Mouse (Mus musculus) limb, embryonic 12.5 days (tissue): ENCODE measurements around the gene Qtrt2. TPM values are rescaled to one million over a fixed set of nuclear protein-coding genes. Genes with fewer than 3 reads are reported as not detected.

Experiments
- ATAC-seq: fragments of 200-750 bp; cut with Nextera tagmentation; 2 replicates; pipeline ENCODE4 v1.8.0; 2017; ENCODE audit warnings: low read depth, moderate TSS enrichment; ENCODE audit not compliant: insufficient number of reproducible peaks, insufficient read depth, low FRiP score, low TSS enrichment
- H3K27ac ChIP-seq: fragments of 300-500 bp; sonication (generic); 2 replicates; pipeline ENCODE4 v1.5.1; 2016; ENCODE audit warnings: mild to moderate bottlenecking, moderate library complexity
- H3K27me3 ChIP-seq: fragments of 300-500 bp; sonication (generic); 2 replicates; pipeline ENCODE4 v1.6.1; 2016; ENCODE audit warnings: mild to moderate bottlenecking, moderate library complexity
- H3K36me3 ChIP-seq: fragments of 300-500 bp; sonication (generic); 2 replicates; pipeline ENCODE4 v1.6.1; 2016; ENCODE audit warnings: mild to moderate bottlenecking, moderate library complexity
- H3K4me1 ChIP-seq: fragments of 300-500 bp; sonication (generic); replicated peaks from 2 replicates; pipeline ENCODE4 v1.6.1; 2016
- H3K4me2 ChIP-seq: fragments of 300-500 bp; sonication (generic); 2 replicates; pipeline ENCODE4 v1.6.1; 2016; ENCODE audit warnings: mild to moderate bottlenecking, moderate library complexity
- H3K4me3 ChIP-seq: fragments of 300-500 bp; sonication (generic); replicated peaks from 2 replicates; pipeline ENCODE4 v1.5.1; 2016; ENCODE audit warnings: mild to moderate bottlenecking
- H3K9ac ChIP-seq: fragments of 300-500 bp; sonication (generic); replicated peaks from 2 replicates; pipeline ENCODE4 v1.6.1; 2016; ENCODE audit warnings: mild to moderate bottlenecking, moderate library complexity
- H3K9me3 ChIP-seq: fragments of 300-500 bp; sonication (generic); 2 replicates; pipeline ENCODE4 v1.6.1; 2016; ENCODE audit warnings: mild to moderate bottlenecking, moderate library complexity
- WGBS: fragments of 180-500 bp; shearing (Covaris S2); methylation state at CpG from one replicate; pipeline ENCODE4 v1.1.7; 2016; 5-methylcytosine and 5-hydroxymethylcytosine counted together
- polyA plus RNA-seq: library from polyadenylated mRNA; unstranded; fragments of >200 nt; fragmentation: Nextera tagmentation; extraction: Ambion mirVana; gene quantifications from 2 replicates; pipeline ENCODE4 v1.2.1, GENCODE M21; 2016

The Qtrt2 gene
- polyA plus RNA-seq, 1 experiment from 2014 or later: 32.1 TPM

- H3K4me1 ChIP-seq: peaks cover 6% of the 10 kb centered on the region
- H3K4me2 ChIP-seq: no peak overlapping the region
- no peaks in the 10 kb centered on the region for H3K27me3 ChIP-seq
- no peak overlapping the region for H3K27ac ChIP-seq
- ATAC-seq: no peak
- H3K9ac ChIP-seq: no peak overlapping the region
- H3K9me3 ChIP-seq: no peaks in the 10 kb centered on the region
- 75% methylated on average over 6 of the region's 6 CpGs for WGBS
- no peaks in the 10 kb centered on the region for H3K36me3 ChIP-seq
- H3K4me3 ChIP-seq: no peak overlapping the region
Observed at GRCm38 (mm10) chr16:43954913-43955312, 28.3 kb upstream of the Qtrt2 start.

GRCm38 (mm10) chr16:43951591-43951990, 25.0 kb upstream of the Qtrt2 start:
- H3K27me3 ChIP-seq: no peaks in the 10 kb centered on the region
- WGBS: 75% methylated on average over 4 of the region's 4 CpGs
- no peak overlapping the region for H3K9ac ChIP-seq
- no peak overlapping the region for H3K4me3 ChIP-seq
- no peaks in the 10 kb centered on the region for H3K4me1 ChIP-seq
- no peaks in the 10 kb centered on the region for H3K9me3 ChIP-seq
- no peak overlapping the region for H3K27ac ChIP-seq
- H3K4me2 ChIP-seq: no peak overlapping the region
- ATAC-seq: no peak
- H3K36me3 ChIP-seq: no peaks in the 10 kb centered on the region

- Histone ChIP-seq H3K4me2 (no peak overlapping the region), H3K27me3 (no peaks in the 10 kb centered on the region), H3K9me3 (no peaks in the 10 kb centered on the region), H3K27ac (no peak overlapping the region), H3K4me1 (peaks cover 3% of the 10 kb centered on the region; the same call in 1 of the 2 replicates), H3K9ac (no peak overlapping the region), H3K36me3 (no peaks in the 10 kb centered on the region), H3K4me3 (no peak overlapping the region)
- WGBS: 70% methylated on average over 3 of the region's 3 CpGs
- ATAC-seq: no peak
Observed at GRCm38 (mm10) chr16:43945869-43946268, 19.3 kb upstream of the Qtrt2 start.

DNA sequence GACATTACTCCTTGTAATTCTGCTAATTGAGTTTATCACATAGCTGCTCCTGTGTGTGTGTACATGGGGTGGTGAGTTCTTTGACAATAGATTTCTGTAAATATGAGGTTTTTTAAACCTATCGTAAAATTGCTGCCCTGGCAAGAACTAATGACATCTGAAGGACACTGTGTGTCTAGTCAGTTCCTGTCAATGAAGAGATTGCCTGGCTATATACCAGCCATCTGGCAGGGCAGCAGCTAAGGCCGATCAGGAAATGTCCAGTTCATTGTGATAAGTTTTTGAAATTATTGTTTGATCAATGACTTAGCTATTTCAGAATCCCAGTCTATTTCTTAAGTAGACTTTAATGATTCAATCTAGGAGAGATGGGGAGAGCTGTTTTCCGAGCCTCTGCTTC, 18.7 kb upstream of the Qtrt2 start:
- ATAC-seq: no peak
- no peak overlapping the region for H3K4me2 ChIP-seq
- H3K27ac ChIP-seq: no peak overlapping the region
- no peak overlapping the region for H3K4me3 ChIP-seq
- H3K9ac ChIP-seq: no peak overlapping the region
- H3K4me1 ChIP-seq: peaks cover 4% of the 10 kb centered on the region; the same call in 1 of the 2 replicates
- H3K27me3 ChIP-seq: no peaks in the 10 kb centered on the region
- no peaks in the 10 kb centered on the region for H3K36me3 ChIP-seq
- no peaks in the 10 kb centered on the region for H3K9me3 ChIP-seq
- 83% methylated on average over 3 of the region's 3 CpGs for WGBS

DNA sequence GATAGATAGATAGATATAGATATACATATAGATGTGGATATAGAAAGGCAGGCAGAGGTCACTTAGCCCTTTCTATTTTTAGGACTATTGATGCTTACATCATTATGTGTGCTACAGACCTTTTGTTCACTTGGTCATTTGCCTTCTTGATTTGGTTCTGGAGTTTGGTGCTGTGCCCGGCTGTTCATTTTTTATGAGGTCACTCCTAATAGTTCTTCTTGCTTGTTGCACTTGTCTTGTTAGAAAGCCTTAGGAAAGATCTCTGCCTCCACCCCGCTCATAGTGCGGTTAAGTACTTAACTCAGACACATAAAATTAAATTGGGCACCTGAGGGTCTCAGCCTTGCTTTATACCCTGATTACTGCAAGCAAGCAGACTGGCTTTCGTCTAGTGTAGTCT, 14.2 kb upstream of the Qtrt2 start:
- H3K4me1 ChIP-seq: peaks cover 4% of the 10 kb centered on the region; the same call in 1 of the 2 replicates
- no peak overlapping the region for H3K4me3 ChIP-seq
- peak; percentile 58; the same call in 1 of the 2 replicates for ATAC-seq
- WGBS: 42% methylated on average over 4 of the region's 4 CpGs
- H3K4me2 ChIP-seq: no peak overlapping the region
- H3K9me3 ChIP-seq: no peaks in the 10 kb centered on the region
- H3K27me3 ChIP-seq: no peaks in the 10 kb centered on the region
- H3K9ac ChIP-seq: no peak overlapping the region
- H3K27ac ChIP-seq: no peak overlapping the region
- no peaks in the 10 kb centered on the region for H3K36me3 ChIP-seq

DNA sequence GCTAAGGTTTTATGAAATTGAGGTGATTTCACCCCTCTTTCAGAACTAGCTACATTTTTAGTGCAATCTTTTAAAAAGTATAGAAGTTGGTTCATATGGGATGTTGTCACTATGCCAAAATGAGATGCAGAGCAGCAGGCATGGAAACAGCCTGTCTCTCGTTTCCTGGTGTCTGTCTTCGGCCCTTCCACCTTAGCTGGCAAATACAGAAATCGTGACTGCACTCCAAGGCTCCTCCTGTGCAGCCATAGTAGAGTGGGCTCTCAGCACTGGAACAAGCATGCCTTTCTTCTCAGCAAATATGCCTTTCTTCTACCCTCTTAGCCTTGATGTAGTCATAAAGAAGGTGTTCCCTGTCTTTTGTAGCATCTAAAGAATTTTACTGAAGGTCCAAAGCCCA, 9.3 kb upstream of the Qtrt2 start:
- Histone ChIP-seq H3K4me2 (no peak overlapping the region), H3K36me3 (no peaks in the 10 kb centered on the region), H3K4me1 (peaks cover 1% of the 10 kb centered on the region; the same call in 1 of the 2 replicates), H3K9me3 (no peaks in the 10 kb centered on the region), H3K4me3 (no peak overlapping the region), H3K9ac (no peak overlapping the region), H3K27ac (no peak overlapping the region), H3K27me3 (no peaks in the 10 kb centered on the region)
- no peak for ATAC-seq
- 84% methylated on average over 3 of the region's 3 CpGs for WGBS

DNA sequence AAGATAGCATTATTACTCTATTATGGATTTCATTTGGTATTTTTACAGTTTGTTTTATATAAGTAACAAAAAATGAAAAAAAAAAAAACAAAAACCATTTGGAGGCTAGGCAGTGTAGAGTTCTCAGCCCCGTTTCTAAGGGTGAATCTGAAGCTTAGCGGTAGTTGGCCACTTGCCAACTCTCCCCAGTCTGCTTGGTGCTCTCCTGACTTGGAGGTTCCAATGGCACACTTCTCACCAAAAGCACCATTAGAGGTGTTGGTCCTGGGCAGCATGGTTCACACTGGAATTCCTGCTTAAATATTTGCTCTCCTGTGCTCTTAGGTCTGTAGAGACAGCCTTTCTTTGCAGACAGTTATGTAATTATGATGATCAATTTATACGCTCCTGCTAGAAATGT, 8.8 kb upstream of the Qtrt2 start:
- H3K4me3 ChIP-seq: no peak overlapping the region
- H3K4me1 ChIP-seq: no peaks in the 10 kb centered on the region
- H3K27ac ChIP-seq: no peak overlapping the region
- no peak overlapping the region for H3K9ac ChIP-seq
- ATAC-seq: no peak
- H3K9me3 ChIP-seq: no peaks in the 10 kb centered on the region
- 75% methylated on average over 3 of the region's 3 CpGs for WGBS
- no peaks in the 10 kb centered on the region for H3K36me3 ChIP-seq
- H3K27me3 ChIP-seq: no peaks in the 10 kb centered on the region
- no peak overlapping the region for H3K4me2 ChIP-seq

GRCm38 (mm10) chr16:43934856-43935255, 8.2 kb upstream of the Qtrt2 start:
- Histone ChIP-seq H3K4me1 (no peaks in the 10 kb centered on the region), H3K36me3 (no peaks in the 10 kb centered on the region), H3K4me2 (no peak overlapping the region), H3K4me3 (no peak overlapping the region), H3K9ac (no peak overlapping the region), H3K9me3 (no peaks in the 10 kb centered on the region), H3K27ac (no peak overlapping the region), H3K27me3 (no peaks in the 10 kb centered on the region)
- WGBS: 83% methylated on average over 8 of the region's 8 CpGs
- ATAC-seq: no peak

DNA sequence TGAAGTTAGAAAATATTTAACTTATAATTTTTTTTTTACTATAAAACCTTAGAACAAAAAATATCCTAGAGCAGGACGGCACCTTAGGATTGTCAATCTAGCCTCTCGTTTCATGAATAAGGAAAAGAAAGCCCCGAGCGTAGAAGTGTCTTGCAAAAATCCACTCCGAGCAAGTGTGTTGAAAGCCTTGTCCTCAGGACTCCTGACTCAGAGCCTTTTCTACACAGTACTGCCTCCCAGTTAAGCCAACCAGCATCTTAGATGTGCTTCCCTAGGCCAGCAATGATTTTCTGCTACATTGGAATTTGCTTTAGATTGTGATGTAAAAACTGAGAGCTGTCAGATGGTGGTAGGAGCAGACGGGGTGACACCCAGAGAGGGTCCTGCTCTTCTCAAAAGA, 6.4 kb upstream of the Qtrt2 start:
- Histone ChIP-seq H3K36me3 (no peaks in the 10 kb centered on the region), H3K27me3 (no peaks in the 10 kb centered on the region), H3K27ac (no peak overlapping the region), H3K4me1 (no peaks in the 10 kb centered on the region), H3K4me2 (no peak overlapping the region), H3K4me3 (no peak overlapping the region), H3K9me3 (no peaks in the 10 kb centered on the region), H3K9ac (no peak overlapping the region)
- WGBS: 89% methylated on average over 6 of the region's 6 CpGs
- ATAC-seq: no peak

DNA sequence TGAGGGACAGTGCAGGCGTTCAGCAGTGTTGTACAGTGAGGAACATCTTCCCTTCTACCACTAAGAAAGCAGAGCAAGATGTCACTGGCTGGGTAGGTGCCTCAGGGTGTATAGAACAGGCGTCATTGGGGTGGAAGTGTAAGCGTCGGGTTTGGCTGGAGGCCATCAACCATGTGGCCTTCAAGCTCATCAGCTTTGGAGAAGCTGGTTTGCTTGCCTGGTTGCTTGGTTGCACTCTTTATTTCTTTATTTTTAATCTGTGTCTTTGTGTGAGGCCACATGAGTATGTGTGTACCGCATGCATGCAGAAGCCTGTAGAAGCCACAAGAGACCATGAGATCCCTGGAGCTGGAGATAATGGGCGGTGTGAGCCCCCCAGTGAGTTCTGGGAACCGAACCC, 5.7 kb upstream of the Qtrt2 start:
- H3K9me3 ChIP-seq: no peaks in the 10 kb centered on the region
- no peaks in the 10 kb centered on the region for H3K36me3 ChIP-seq
- 90% methylated on average over 7 of the region's 7 CpGs for WGBS
- ATAC-seq: no peak
- no peaks in the 10 kb centered on the region for H3K27me3 ChIP-seq
- no peaks in the 10 kb centered on the region for H3K4me1 ChIP-seq
- no peak overlapping the region for H3K4me2 ChIP-seq
- no peak overlapping the region for H3K27ac ChIP-seq
- H3K4me3 ChIP-seq: no peak overlapping the region
- no peak overlapping the region for H3K9ac ChIP-seq

- Histone ChIP-seq H3K36me3 (no peaks in the 10 kb centered on the region), H3K4me3 (no peak overlapping the region), H3K9ac (no peak overlapping the region), H3K4me1 (no peaks in the 10 kb centered on the region), H3K27me3 (no peaks in the 10 kb centered on the region), H3K9me3 (no peaks in the 10 kb centered on the region), H3K4me2 (no peak overlapping the region), H3K27ac (no peak overlapping the region)
- ATAC-seq: no peak
- 66% methylated on average over 3 of the region's 3 CpGs for WGBS
Observed at GRCm38 (mm10) chr16:43931502-43931901, 4.9 kb upstream of the Qtrt2 start.

- Histone ChIP-seq H3K27me3 (no peaks in the 10 kb centered on the region), H3K4me2 (no peak overlapping the region), H3K9ac (no peak overlapping the region), H3K4me1 (no peaks in the 10 kb centered on the region), H3K27ac (no peak overlapping the region), H3K36me3 (no peaks in the 10 kb centered on the region), H3K4me3 (no peak overlapping the region), H3K9me3 (no peaks in the 10 kb centered on the region)
- no peak for ATAC-seq
Observed at GRCm38 (mm10) chr16:43930577-43930976, 4.0 kb upstream of the Qtrt2 start.
